14 mouse cellular contexts compared by ENCODE assay signal in genomic region chr5:124220551-124220950, GRCm38 (mm10). TPM values are rescaled to one million over a fixed set of nuclear protein-coding genes. Genes with fewer than 3 reads are reported as not detected.
DNase-seq lines count a peak whose midpoint lies in the region; ATAC-seq and TF ChIP-seq lines count a peak whose summit lies in the region.
"Had no signal": no experiment of that assay in that cellular context is flagged by ENCODE, and none has a peak within 500 bp of the region (broad histone marks: within the 10 kb centered on the region; RNA-seq: fewer than 3 reads in every experiment).

No protein-coding gene starts in this region.

- no peak for TF ChIP-seq POLR2A in olfactory bulb, adult 2 months (IDR thresholded peaks at IDR 0.05; ENCODE audit: insufficient read depth, low read depth, low read length)

- no peaks in the 10 kb centered on the region for H3K27me3 ChIP-seq in heart, embryonic 15.5 days
- no peaks in the 10 kb centered on the region for H3K27me3 ChIP-seq in liver, postnatal 0 days (ENCODE audit: insufficient read depth, low read length)
- no peaks in the 10 kb centered on the region for H3K27me3 ChIP-seq in liver, embryonic 11.5 days (replicated peaks; ENCODE audit: control insufficient read depth, insufficient read depth, low read length)
- H3K27me3 ChIP-seq in embryonic facial prominence, embryonic 15.5 days: no peaks in the 10 kb centered on the region
- H3K27me3 ChIP-seq in midbrain, postnatal 0 days (ENCODE audit: insufficient read depth, low read length): no peaks in the 10 kb centered on the region

- peaks cover 98% of the 10 kb centered on the region for H3K4me1 ChIP-seq in heart, embryonic 15.5 days (replicated peaks)
- H3K4me1 ChIP-seq in liver, postnatal 0 days (ENCODE audit: insufficient read depth): peaks cover 37% of the 10 kb centered on the region
- H3K4me1 ChIP-seq in liver, embryonic 11.5 days (replicated peaks; ENCODE audit: control insufficient read depth, insufficient read depth, low read length): peaks cover 9% of the 10 kb centered on the region
- peaks cover 40% of the 10 kb centered on the region for H3K4me1 ChIP-seq in embryonic facial prominence, embryonic 15.5 days
- H3K4me1 ChIP-seq in olfactory bulb, adult 2 months (ENCODE audit: control insufficient read depth, insufficient read depth, low read length): peaks cover 77% of the 10 kb centered on the region
- H3K4me1 ChIP-seq in midbrain, postnatal 0 days (ENCODE audit: insufficient read depth, low read length): no peaks in the 10 kb centered on the region

- H3K9me3 ChIP-seq in heart, embryonic 15.5 days (replicated peaks): no peaks in the 10 kb centered on the region
- H3K9me3 ChIP-seq in liver, postnatal 0 days (ENCODE audit: low read length): no peaks in the 10 kb centered on the region
- H3K9me3 ChIP-seq in liver, embryonic 11.5 days (ENCODE audit: control insufficient read depth, low read length): no peaks in the 10 kb centered on the region
- H3K9me3 ChIP-seq in embryonic facial prominence, embryonic 15.5 days (replicated peaks): no peaks in the 10 kb centered on the region
- H3K9me3 ChIP-seq in midbrain, postnatal 0 days (ENCODE audit: low read length): no peaks in the 10 kb centered on the region

- H3K4me3 ChIP-seq in heart, embryonic 15.5 days: no peak overlapping the region
- H3K4me3 ChIP-seq in liver, postnatal 0 days (ENCODE audit: low read depth, low read length): no peak overlapping the region
- H3K4me3 ChIP-seq in liver, embryonic 11.5 days (ENCODE audit: low read depth, low read length): no peak overlapping the region
- H3K4me3 ChIP-seq in embryonic facial prominence, embryonic 15.5 days (replicated peaks): no peak overlapping the region
- H3K4me3 ChIP-seq in olfactory bulb, adult 2 months (ENCODE audit: insufficient read depth, low read depth, low read length): no peak overlapping the region
- no peak overlapping the region for H3K4me3 ChIP-seq in midbrain, postnatal 0 days (ENCODE audit: low read depth, low read length)

- no peak for ATAC-seq in heart, embryonic 15.5 days (replicated peaks; ENCODE audit: insufficient number of reproducible peaks, insufficient read depth, low FRiP score, low read depth)
- no peak for ATAC-seq in liver, postnatal 0 days
- ATAC-seq in liver, embryonic 11.5 days (replicated peaks; ENCODE audit: low FRiP score): no peak
- ATAC-seq in embryonic facial prominence, embryonic 15.5 days (ENCODE audit: insufficient number of reproducible peaks, low FRiP score, low TSS enrichment, low read depth): no peak
- ATAC-seq in midbrain, postnatal 0 days (ENCODE audit: low FRiP score): no peak
- ATAC-seq: CD4-positive, CD25-positive, alpha-beta regulatory T cell, adult 4 months; forebrain, embryonic 14.5 days had no signal

- intact Hi-C loops in heart, postnatal 10 days (cut with DNase I): no loop called here

- H3K27ac ChIP-seq in heart, embryonic 15.5 days: peak overlapping the region; percentile 60
- 0 out of 2 replicates have a peak overlapping the region, but pooled peaks have one; percentile 19 for H3K27ac ChIP-seq in liver, postnatal 0 days (ENCODE audit: low read depth)
- no peak overlapping the region for H3K27ac ChIP-seq in liver, embryonic 11.5 days (ENCODE audit: low read depth, low read length)
- peak overlapping the region; percentile 48; the same call in 1 of the 2 replicates for H3K27ac ChIP-seq in embryonic facial prominence, embryonic 15.5 days (replicated peaks)
- peak overlapping the region; percentile 98 for H3K27ac ChIP-seq in olfactory bulb, adult 2 months (ENCODE audit: insufficient read depth, low read depth, low read length)
- H3K27ac ChIP-seq in midbrain, postnatal 0 days (ENCODE audit: low read depth, low read length): no peak overlapping the region

- H3K4me2 ChIP-seq in heart, embryonic 15.5 days: no peak overlapping the region
- no peak overlapping the region for H3K4me2 ChIP-seq in liver, postnatal 0 days (ENCODE audit: low read depth, low read length)
- H3K4me2 ChIP-seq in liver, embryonic 11.5 days: no peak overlapping the region
- no peak overlapping the region for H3K4me2 ChIP-seq in embryonic facial prominence, embryonic 15.5 days (replicated peaks)
- H3K4me2 ChIP-seq in midbrain, postnatal 0 days (ENCODE audit: low read depth, low read length, poor library complexity, severe bottlenecking): no peak overlapping the region
- H3K4me2 ChIP-seq: midbrain, embryonic 11.5 days had no signal

- no peak for DNase-seq in heart, postnatal 10 days
- DNase-seq in liver, postnatal 0 days: no peak
- DNase-seq in liver, embryonic 11.5 days (ENCODE audit: low spot score): no peak
- DNase-seq in midbrain, postnatal 0 days (ENCODE audit: low spot score): no peak
- DNase-seq: adrenal gland, adult 2 months; cerebellum, adult 11-12 months; liver; lung, postnatal 4 days had no signal

- TF ChIP-seq EP300 in liver, postnatal 0 days (IDR thresholded peaks at IDR 0.05; ENCODE audit: low read depth): no peak

- H3K9ac ChIP-seq in heart, embryonic 15.5 days: peak overlapping the region; percentile 15; the same call in 1 of the 2 replicates
- H3K9ac ChIP-seq in liver, postnatal 0 days (replicated peaks): no peak overlapping the region
- no peak overlapping the region for H3K9ac ChIP-seq in liver, embryonic 11.5 days (ENCODE audit: low read depth, low read length)
- no peak overlapping the region for H3K9ac ChIP-seq in embryonic facial prominence, embryonic 15.5 days
- no peak overlapping the region for H3K9ac ChIP-seq in midbrain, postnatal 0 days (replicated peaks; ENCODE audit: low read length, poor library complexity, severe bottlenecking)

- WGBS in heart, embryonic 15.5 days: 80% methylated on average over 5 of the region's 5 CpGs
- 81% methylated on average over 5 of the region's 5 CpGs for WGBS in liver, postnatal 0 days (ENCODE audit: insufficient replicate concordance)
- WGBS in liver, embryonic 11.5 days: 91% methylated on average over 5 of the region's 5 CpGs
- WGBS in embryonic facial prominence, embryonic 15.5 days: 88% methylated on average over 5 of the region's 5 CpGs
- WGBS in olfactory bulb, adult 2 months: 79% methylated on average over 5 of the region's 5 CpGs
- WGBS in midbrain, postnatal 0 days: 95% methylated on average over 5 of the region's 5 CpGs

- peaks cover 3% of the 10 kb centered on the region; the same call in 1 of the 2 replicates for H3K36me3 ChIP-seq in heart, embryonic 15.5 days
- no peaks in the 10 kb centered on the region; the same call in 1 of the 2 replicates for H3K36me3 ChIP-seq in liver, postnatal 0 days (replicated peaks; ENCODE audit: insufficient read depth, low read length)
- no peaks in the 10 kb centered on the region for H3K36me3 ChIP-seq in liver, embryonic 11.5 days (ENCODE audit: control insufficient read depth, insufficient read depth, low read length)
- H3K36me3 ChIP-seq in embryonic facial prominence, embryonic 15.5 days: no peaks in the 10 kb centered on the region
- no peaks in the 10 kb centered on the region for H3K36me3 ChIP-seq in midbrain, postnatal 0 days (ENCODE audit: insufficient read depth, low read length)

- TF ChIP-seq CTCF in liver, postnatal 0 days (IDR thresholded peaks at IDR 0.05; ENCODE audit: low read depth): no peak
- TF ChIP-seq CTCF in olfactory bulb, adult 2 months (IDR thresholded peaks at IDR 0.05; ENCODE audit: insufficient read depth, low read depth, low read length): no peak
- no peak for TF ChIP-seq CTCF in midbrain, postnatal 0 days (IDR thresholded peaks at IDR 0.05)

RNA-seq across cellular contexts. Expression of gene Pitpnm2, which starts 29.0 kb away (rescaled TPM):
- polyA plus RNA-seq in heart, embryonic 15.5 days (2015; fragmentation: Nextera tagmentation; extraction: Ambion mirVana): 4.9 and 7.9 TPM in 2 replicates
- 10 to 100 TPM; 54.2 to 58.3 TPM for total RNA-seq in heart, postnatal 10 days (2021)
- polyA plus RNA-seq in liver, postnatal 0 days (2015; fragmentation: Nextera tagmentation; extraction: Ambion mirVana): 2.1 and 2.4 TPM in 2 replicates
- 5.1 and 5.9 TPM in 2 replicates for polyA plus RNA-seq in liver, embryonic 11.5 days (2014; fragmentation: Nextera tagmentation; extraction: Ambion mirVana)
- polyA plus RNA-seq in embryonic facial prominence, embryonic 15.5 days (2015; fragmentation: Nextera tagmentation; extraction: Ambion mirVana): 5.0 and 5.9 TPM in 2 replicates
- 145 TPM in 1 of 2 replicates, not detected in the other for polyA plus RNA-seq in olfactory bulb, adult 2 months (2012; ENCODE audit: insufficient read depth, insufficient read length, low replicate concordance, missing spikeins)
- 48.1 and 66.2 TPM in 2 replicates for total RNA-seq in midbrain, postnatal 0 days (2014; rRNA removed)
- polyA plus RNA-seq in midbrain, postnatal 0 days (2015; fragmentation: Nextera tagmentation; extraction: Ambion mirVana): 8.6 and 10.1 TPM in 2 replicates

Comparison
In these comparisons a context has a peak if more than half of its experiments do, and no peak if none do; other contexts are left out.
1. H3K27ac ChIP-seq: peak in heart, embryonic 15.5 days (single experiment), liver, postnatal 0 days (single experiment), embryonic facial prominence, embryonic 15.5 days (single experiment) and olfactory bulb, adult 2 months (single experiment); none in liver, embryonic 11.5 days (single experiment) and midbrain, postnatal 0 days (single experiment).